Mouse (Mus musculus): ENCODE data around the gene Qrich2. TPM values are rescaled to one million over a fixed set of nuclear protein-coding genes. Genes with fewer than 3 reads are reported as not detected.

The Qrich2 gene
- total RNA-seq, 1 experiment: 0.22 TPM

GRCm38 (mm10) chr11:116445596-116446307 lies 20.3 kb downstream of the Qrich2 start:
- Histone ChIP-seq H3K4me1 (ENCODE audit: control insufficient read depth in 2 of 2, insufficient read depth in 2 of 2, low read length in 2 of 2, poor library complexity in 1 of 2) (peaks cover 0 to 38% of the 10 kb centered on the region in 2 experiments; a peak in 2 of 4 replicates), H3K4me3 (ENCODE audit: insufficient read depth in 1 of 2, low read depth in 1 of 2, low read length in 2 of 2, poor library complexity in 1 of 2, severe bottlenecking in 1 of 2) (peak overlapping the region in 1 of 2 experiments; percentile 31; a peak in 1 of 4 replicates), H3K9ac (ENCODE audit: insufficient read depth, low read depth, low read length, poor library complexity, severe bottlenecking) (no peak overlapping the region), H3K9me3 (ENCODE audit: control insufficient read depth, insufficient read depth, low read depth, low read length) (no peaks in the 10 kb centered on the region), H3K27ac (ENCODE audit: insufficient read depth, low read depth, low read length, poor library complexity, severe bottlenecking) (no peak overlapping the region), H3K36me3 (ENCODE audit: control insufficient read depth, insufficient read depth, low read length, poor library complexity, severe bottlenecking) (peaks cover under 1% of the 10 kb centered on the region; the same call in 1 of the 2 replicates)
- no peak for TF ChIP-seq CHD2 (IDR thresholded peaks at IDR 0.05; ENCODE audit: low read depth, low read length)
- peak; percentile 99 for TF ChIP-seq ZC3H11A (IDR thresholded peaks at IDR 0.05; ENCODE audit: borderline replicate concordance, low read depth, low read length)
- in situ Hi-C loops (cut with MboI; ENCODE audit: low sequenced_read_pairs in 2 of 2, unreplicated experiment in 2 of 2): loop anchor here (5.0 to 10.0 kb wide), 2 partner anchors 128 to 131 kb away; no protein-coding TSS in a partner anchor
- DNase-seq (ENCODE audit: low read depth, low spot score): peak; percentile 93

DNA sequence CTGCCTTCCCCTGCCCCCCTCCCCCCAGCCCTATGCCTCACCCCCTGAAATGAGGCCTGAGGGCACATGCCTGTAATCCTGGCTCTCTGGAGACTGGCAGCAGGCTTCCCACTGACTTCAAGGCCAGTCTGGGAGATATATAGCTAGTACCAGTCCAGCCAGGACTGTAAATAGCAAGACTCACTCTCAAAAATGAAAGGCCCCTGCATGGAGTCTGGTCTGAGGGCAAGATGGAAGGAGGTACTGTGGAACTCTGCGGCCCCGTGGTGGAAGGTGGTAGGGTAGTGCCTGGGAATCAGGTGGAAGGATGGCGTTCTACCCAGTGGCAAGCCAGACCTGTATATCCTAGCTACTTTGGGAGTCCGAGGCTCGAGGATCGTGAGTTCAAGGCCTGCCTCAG lies 22.1 kb downstream of the Qrich2 start:
- H3K9ac ChIP-seq (ENCODE audit: insufficient read depth, low read depth, low read length, poor library complexity, severe bottlenecking): no peak overlapping the region
- TF ChIP-seq ZC3H11A (IDR thresholded peaks at IDR 0.05; ENCODE audit: borderline replicate concordance, low read depth, low read length): no peak
- no peak for TF ChIP-seq HCFC1 (IDR thresholded peaks at IDR 0.05; ENCODE audit: borderline replicate concordance, insufficient read depth, low read length)
- TF ChIP-seq ZNF384 (IDR thresholded peaks at IDR 0.05; ENCODE audit: low read depth, low read length): no peak
- no peak for TF ChIP-seq MAFK (IDR thresholded peaks at IDR 0.05; ENCODE audit: insufficient read depth, low read depth, low read length)
- TF ChIP-seq CHD2 (IDR thresholded peaks at IDR 0.05; ENCODE audit: low read depth, low read length): no peak
- H3K4me3 ChIP-seq (ENCODE audit: insufficient read depth in 1 of 2, low read depth in 1 of 2, low read length in 2 of 2, poor library complexity in 1 of 2, severe bottlenecking in 1 of 2): no peak overlapping the region
- no peaks in the 10 kb centered on the region for H3K9me3 ChIP-seq (ENCODE audit: control insufficient read depth, insufficient read depth, low read depth, low read length)
- H3K36me3 ChIP-seq (ENCODE audit: control insufficient read depth, insufficient read depth, low read length, poor library complexity, severe bottlenecking): peaks cover 9% of the 10 kb centered on the region; the same call in 1 of the 2 replicates
- in situ Hi-C loops (cut with MboI; ENCODE audit: low sequenced_read_pairs in 2 of 2, unreplicated experiment in 2 of 2): loop anchor here in 1 of 2 experiments (10.0 kb wide), 1 partner anchor 129 kb away; no protein-coding TSS in a partner anchor
- no peak overlapping the region for H3K27ac ChIP-seq (ENCODE audit: insufficient read depth, low read depth, low read length, poor library complexity, severe bottlenecking)
- no peak for DNase-seq (ENCODE audit: low read depth, low spot score)
- peaks cover 0 to 50% of the 10 kb centered on the region in 2 experiments; a peak in 2 of 4 replicates for H3K4me1 ChIP-seq (ENCODE audit: control insufficient read depth in 2 of 2, insufficient read depth in 2 of 2, low read length in 2 of 2, poor library complexity in 1 of 2)

DNA sequence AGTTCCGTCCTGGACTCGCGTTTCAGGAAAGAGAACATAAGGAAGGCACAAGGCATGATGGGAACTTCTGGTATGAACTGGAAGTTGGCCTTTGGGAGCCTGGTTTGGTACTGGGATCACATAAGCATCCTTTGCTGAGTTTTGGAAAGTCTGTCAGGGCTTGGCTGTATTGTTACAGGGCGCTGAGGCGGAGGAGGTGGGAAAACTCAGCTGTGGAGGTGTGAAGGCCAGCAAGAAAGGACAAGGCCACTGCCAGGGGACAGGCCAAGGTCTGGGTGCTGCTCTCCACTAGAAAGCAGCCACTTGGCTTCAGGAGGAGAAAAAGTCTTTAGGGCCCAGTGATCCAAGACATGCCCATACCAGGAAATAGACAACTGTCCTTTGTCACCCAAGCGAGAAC lies 22.7 kb downstream of the Qrich2 start:
- Histone ChIP-seq H3K27ac (ENCODE audit: insufficient read depth, low read depth, low read length, poor library complexity, severe bottlenecking) (no peak overlapping the region), H3K4me1 (ENCODE audit: control insufficient read depth in 2 of 2, insufficient read depth in 2 of 2, low read length in 2 of 2, poor library complexity in 1 of 2) (peaks cover 0 to 50% of the 10 kb centered on the region in 2 experiments; a peak in 2 of 4 replicates), H3K9ac (ENCODE audit: insufficient read depth, low read depth, low read length, poor library complexity, severe bottlenecking) (no peak overlapping the region), H3K36me3 (ENCODE audit: control insufficient read depth, insufficient read depth, low read length, poor library complexity, severe bottlenecking) (peaks cover 10% of the 10 kb centered on the region; the same call in 1 of the 2 replicates), H3K9me3 (ENCODE audit: control insufficient read depth, insufficient read depth, low read depth, low read length) (no peaks in the 10 kb centered on the region), H3K4me3 (ENCODE audit: insufficient read depth in 1 of 2, low read depth in 1 of 2, low read length in 2 of 2, poor library complexity in 1 of 2, severe bottlenecking in 1 of 2) (no peak overlapping the region)
- TF ChIP-seq CHD2 (IDR thresholded peaks at IDR 0.05; ENCODE audit: low read depth, low read length) (no peak), MAFK (IDR thresholded peaks at IDR 0.05; ENCODE audit: insufficient read depth, low read depth, low read length) (no peak), ZC3H11A (IDR thresholded peaks at IDR 0.05; ENCODE audit: borderline replicate concordance, low read depth, low read length) (no peak)
- in situ Hi-C loops (cut with MboI; ENCODE audit: low sequenced_read_pairs in 2 of 2, unreplicated experiment in 2 of 2): loop anchor here in 1 of 2 experiments (10.0 kb wide), 1 partner anchor 129 kb away; no protein-coding TSS in a partner anchor
- DNase-seq (ENCODE audit: low read depth, low spot score): no peak

DNA sequence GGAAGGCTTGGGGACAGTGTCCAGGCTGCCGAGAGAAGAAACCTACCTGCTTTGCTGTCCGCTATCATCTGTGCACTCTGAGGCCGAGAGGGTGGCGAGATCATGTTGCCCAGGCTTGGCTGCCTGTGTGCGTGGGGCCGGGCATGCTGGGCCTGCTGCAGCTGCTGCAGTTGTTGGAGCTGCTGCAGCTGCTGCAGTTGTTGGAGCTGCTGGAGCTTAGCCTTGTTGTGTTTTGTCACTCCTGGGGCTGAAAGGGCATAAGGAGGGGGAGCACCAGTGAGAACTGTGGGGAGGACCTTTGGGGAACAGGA lies 23.2 kb downstream of the Qrich2 start:
- H3K4me1 ChIP-seq (ENCODE audit: control insufficient read depth in 2 of 2, insufficient read depth in 2 of 2, low read length in 2 of 2, poor library complexity in 1 of 2): peaks cover 0 to 50% of the 10 kb centered on the region in 2 experiments; a peak in 2 of 4 replicates
- H3K9me3 ChIP-seq (ENCODE audit: control insufficient read depth, insufficient read depth, low read depth, low read length): no peaks in the 10 kb centered on the region
- H3K36me3 ChIP-seq (ENCODE audit: control insufficient read depth, insufficient read depth, low read length, poor library complexity, severe bottlenecking): peaks cover 10% of the 10 kb centered on the region
- TF ChIP-seq MAFK (IDR thresholded peaks at IDR 0.05; ENCODE audit: insufficient read depth, low read depth, low read length) (no peak), ZC3H11A (IDR thresholded peaks at IDR 0.05; ENCODE audit: borderline replicate concordance, low read depth, low read length) (no peak), CHD2 (IDR thresholded peaks at IDR 0.05; ENCODE audit: low read depth, low read length) (no peak), ZNF384 (IDR thresholded peaks at IDR 0.05; ENCODE audit: low read depth, low read length) (no peak), HCFC1 (IDR thresholded peaks at IDR 0.05; ENCODE audit: borderline replicate concordance, insufficient read depth, low read length) (no peak)
- H3K9ac ChIP-seq (ENCODE audit: insufficient read depth, low read depth, low read length, poor library complexity, severe bottlenecking): no peak overlapping the region
- H3K27ac ChIP-seq (ENCODE audit: insufficient read depth, low read depth, low read length, poor library complexity, severe bottlenecking): no peak overlapping the region
- in situ Hi-C loops (cut with MboI; ENCODE audit: low sequenced_read_pairs in 2 of 2, unreplicated experiment in 2 of 2): loop anchor here in 1 of 2 experiments (10.0 kb wide), 1 partner anchor 128 kb away; no protein-coding TSS in a partner anchor
- DNase-seq (ENCODE audit: low read depth, low spot score): no peak
- H3K4me3 ChIP-seq (ENCODE audit: insufficient read depth in 1 of 2, low read depth in 1 of 2, low read length in 2 of 2, poor library complexity in 1 of 2, severe bottlenecking in 1 of 2): no peak overlapping the region
